Mouse (Mus musculus): ENCODE results near the gene Tnk2. TPM values are rescaled to one million over a fixed set of nuclear protein-coding genes. Genes with fewer than 3 reads are reported as not detected.

The Tnk2 gene
- polyA plus RNA-seq, 1 experiment from 2014 or later = 10.7 TPM

DNA sequence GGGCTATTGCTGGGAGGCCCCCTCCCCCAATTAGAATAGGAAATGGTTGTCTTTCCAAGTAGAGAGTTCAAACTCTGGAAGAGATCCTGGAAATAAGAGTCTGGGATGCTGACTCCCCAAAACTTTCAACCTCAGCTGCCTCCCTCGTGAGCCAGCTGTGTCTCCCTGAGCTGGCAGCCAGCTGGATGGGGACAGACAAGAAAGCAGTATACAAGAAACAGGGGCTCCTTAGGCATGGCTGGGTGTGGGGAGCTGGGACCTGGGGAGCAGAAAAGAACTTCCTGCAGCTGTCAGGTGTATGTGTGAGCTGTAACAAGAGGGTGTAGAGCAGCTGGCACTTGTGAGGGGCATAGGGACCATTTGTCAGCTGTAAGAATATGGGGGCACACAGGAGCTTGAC lies 16.4 kb downstream of the Tnk2 start:
- Histone ChIP-seq H3K4me3 (ENCODE audit: low read length) (no peak overlapping the region), H3K4me1 (ENCODE audit: control insufficient read depth, insufficient read depth, low read length) (peaks cover 54% of the 10 kb centered on the region), H3K27ac (ENCODE audit: low read depth, low read length) (peak overlapping the region; percentile 66; the same call in 1 of the 2 replicates), H3K9me3 (ENCODE audit: control insufficient read depth, low read length) (no peaks in the 10 kb centered on the region), H3K9ac (ENCODE audit: low read depth, low read length) (peak overlapping the region; percentile 12; the same call in 1 of the 2 replicates), H3K36me3 (ENCODE audit: control insufficient read depth, insufficient read depth, low read length) (peaks cover 3% of the 10 kb centered on the region; the same call in 1 of the 2 replicates), H3K27me3 (ENCODE audit: control insufficient read depth, insufficient read depth, low read length) (no peaks in the 10 kb centered on the region), H3K4me2 (replicated peaks; ENCODE audit: low read depth, low read length) (no peak overlapping the region)
- no peak for ATAC-seq (ENCODE audit: low FRiP score, low TSS enrichment)
- 45% methylated on average over 1 of the region's 1 CpGs for whole genome bisulfite sequencing

DNA sequence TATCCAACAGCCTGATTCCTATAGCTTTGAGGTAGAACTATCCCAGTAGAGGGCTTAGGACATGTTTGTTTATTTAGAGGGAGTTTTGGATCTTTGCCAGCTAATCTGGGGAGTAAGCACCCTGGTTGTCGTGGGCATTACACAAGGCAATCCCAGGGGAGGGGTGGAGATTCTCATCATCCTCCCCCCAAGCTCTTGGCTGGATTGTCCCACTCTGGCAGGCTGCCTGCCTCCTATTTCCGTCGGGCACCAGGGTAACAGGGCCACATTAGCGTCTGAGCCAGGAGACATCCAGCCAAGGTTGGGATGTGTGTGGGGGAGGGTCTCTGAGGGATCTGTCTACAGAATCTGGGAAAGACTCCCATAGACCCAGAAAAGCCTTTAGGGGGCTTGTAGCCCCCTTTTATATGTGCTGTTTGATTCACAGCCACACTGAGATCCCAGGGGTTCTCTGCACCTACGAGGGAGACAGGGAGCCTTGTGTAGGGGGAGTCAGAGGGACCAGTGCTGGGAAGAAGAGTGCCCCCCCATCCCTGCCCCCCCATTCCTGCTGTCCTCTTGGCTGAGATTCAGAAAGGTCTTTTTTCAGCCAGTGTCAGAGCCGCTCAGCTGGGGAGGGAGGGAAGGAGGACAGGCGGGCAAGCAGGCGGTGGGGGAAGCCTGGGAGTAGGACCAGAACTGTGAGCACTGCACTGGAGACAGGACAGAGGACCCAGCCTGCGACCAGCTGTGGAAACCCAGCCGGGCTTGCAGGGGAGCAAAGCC lies 17.1 kb downstream of the Tnk2 start:
- Histone ChIP-seq H3K27me3 (ENCODE audit: control insufficient read depth, insufficient read depth, low read length) (no peaks in the 10 kb centered on the region), H3K9ac (ENCODE audit: low read depth, low read length) (peak overlapping the region; percentile 12), H3K9me3 (ENCODE audit: control insufficient read depth, low read length) (no peaks in the 10 kb centered on the region), H3K4me1 (ENCODE audit: control insufficient read depth, insufficient read depth, low read length) (peaks cover 54% of the 10 kb centered on the region), H3K4me2 (replicated peaks; ENCODE audit: low read depth, low read length) (peak overlapping the region; percentile 5), H3K36me3 (ENCODE audit: control insufficient read depth, insufficient read depth, low read length) (peaks cover 3% of the 10 kb centered on the region; the same call in 1 of the 2 replicates), H3K27ac (ENCODE audit: low read depth, low read length) (peak overlapping the region; percentile 66; the same call in 1 of the 2 replicates), H3K4me3 (ENCODE audit: low read length) (no peak overlapping the region)
- peak; percentile 64; the same call in 1 of the 2 replicates for ATAC-seq (ENCODE audit: low FRiP score, low TSS enrichment)
- 14% methylated on average over 10 of the region's 10 CpGs for WGBS

DNA sequence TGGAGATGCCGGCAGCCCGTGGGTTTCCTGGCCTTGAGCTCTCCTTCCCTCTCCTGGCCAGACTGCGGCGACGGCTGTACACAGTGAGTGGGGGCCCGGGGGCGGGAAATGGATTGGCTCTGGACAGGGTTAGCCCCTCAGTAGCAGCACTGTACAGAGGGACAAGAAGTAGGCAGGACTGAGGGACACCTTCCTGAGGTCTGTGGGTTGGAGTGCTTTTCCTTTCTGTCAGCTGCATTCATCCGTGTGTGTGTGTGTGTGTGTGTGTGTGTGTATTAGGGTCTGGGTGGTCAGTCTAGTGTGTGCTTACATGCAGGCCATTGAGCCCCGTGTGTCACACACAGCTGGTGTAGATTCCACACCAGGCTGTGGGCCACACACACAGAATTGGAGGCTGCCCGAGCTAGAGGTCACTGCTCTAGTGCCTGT lies 17.8 kb downstream of the Tnk2 start:
- no peak overlapping the region for H3K4me3 ChIP-seq (ENCODE audit: low read length)
- H3K4me2 ChIP-seq (replicated peaks; ENCODE audit: low read depth, low read length) = peak overlapping the region; percentile 5
- peaks cover 57% of the 10 kb centered on the region for H3K4me1 ChIP-seq (ENCODE audit: control insufficient read depth, insufficient read depth, low read length)
- H3K27me3 ChIP-seq (ENCODE audit: control insufficient read depth, insufficient read depth, low read length) = no peaks in the 10 kb centered on the region
- H3K9me3 ChIP-seq (ENCODE audit: control insufficient read depth, low read length) = no peaks in the 10 kb centered on the region
- peak overlapping the region; percentile 66; the same call in 1 of the 2 replicates for H3K27ac ChIP-seq (ENCODE audit: low read depth, low read length)
- peaks cover 3% of the 10 kb centered on the region; the same call in 1 of the 2 replicates for H3K36me3 ChIP-seq (ENCODE audit: control insufficient read depth, insufficient read depth, low read length)
- WGBS = 43% methylated on average over 10 of the region's 10 CpGs
- peak overlapping the region; percentile 2; the same call in 1 of the 2 replicates for H3K9ac ChIP-seq (ENCODE audit: low read depth, low read length)
- peak; percentile 11; the same call in 1 of the 2 replicates for ATAC-seq (ENCODE audit: low FRiP score, low TSS enrichment)

DNA sequence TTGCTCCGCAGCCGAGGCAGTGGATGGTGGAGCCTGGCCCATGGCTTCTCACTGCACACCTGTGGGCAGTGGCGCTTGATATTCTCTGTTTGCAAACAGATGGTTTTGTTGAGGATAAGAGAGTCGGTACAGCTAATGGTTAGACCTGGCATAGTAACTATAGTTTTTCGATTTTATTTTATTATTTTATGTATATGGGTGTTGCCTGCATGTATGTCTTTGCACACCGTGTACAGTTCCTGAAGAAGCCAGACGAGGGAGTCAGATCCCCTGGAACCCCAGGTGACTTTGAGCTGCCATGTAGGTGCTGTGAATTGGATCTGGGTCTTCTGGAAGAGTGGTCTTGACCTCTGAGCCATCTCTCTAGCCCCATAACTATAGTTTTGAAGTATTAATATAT lies 18.7 kb downstream of the Tnk2 start:
- H3K9ac ChIP-seq (ENCODE audit: low read depth, low read length) = peak overlapping the region; percentile 2; the same call in 1 of the 2 replicates
- whole genome bisulfite sequencing = 91% methylated on average over 7 of the region's 7 CpGs
- 0 out of 2 replicates have a peak overlapping the region, but pooled peaks have one; percentile 66 for H3K27ac ChIP-seq (ENCODE audit: low read depth, low read length)
- H3K4me3 ChIP-seq (ENCODE audit: low read length) = no peak overlapping the region
- peaks cover 3% of the 10 kb centered on the region; the same call in 1 of the 2 replicates for H3K36me3 ChIP-seq (ENCODE audit: control insufficient read depth, insufficient read depth, low read length)
- no peak for ATAC-seq (ENCODE audit: low FRiP score, low TSS enrichment)
- H3K9me3 ChIP-seq (ENCODE audit: control insufficient read depth, low read length) = no peaks in the 10 kb centered on the region
- H3K27me3 ChIP-seq (ENCODE audit: control insufficient read depth, insufficient read depth, low read length) = no peaks in the 10 kb centered on the region
- H3K4me2 ChIP-seq (replicated peaks; ENCODE audit: low read depth, low read length) = peak overlapping the region; percentile 5; the same call in 1 of the 2 replicates
- H3K4me1 ChIP-seq (ENCODE audit: control insufficient read depth, insufficient read depth, low read length) = peaks cover 51% of the 10 kb centered on the region

DNA sequence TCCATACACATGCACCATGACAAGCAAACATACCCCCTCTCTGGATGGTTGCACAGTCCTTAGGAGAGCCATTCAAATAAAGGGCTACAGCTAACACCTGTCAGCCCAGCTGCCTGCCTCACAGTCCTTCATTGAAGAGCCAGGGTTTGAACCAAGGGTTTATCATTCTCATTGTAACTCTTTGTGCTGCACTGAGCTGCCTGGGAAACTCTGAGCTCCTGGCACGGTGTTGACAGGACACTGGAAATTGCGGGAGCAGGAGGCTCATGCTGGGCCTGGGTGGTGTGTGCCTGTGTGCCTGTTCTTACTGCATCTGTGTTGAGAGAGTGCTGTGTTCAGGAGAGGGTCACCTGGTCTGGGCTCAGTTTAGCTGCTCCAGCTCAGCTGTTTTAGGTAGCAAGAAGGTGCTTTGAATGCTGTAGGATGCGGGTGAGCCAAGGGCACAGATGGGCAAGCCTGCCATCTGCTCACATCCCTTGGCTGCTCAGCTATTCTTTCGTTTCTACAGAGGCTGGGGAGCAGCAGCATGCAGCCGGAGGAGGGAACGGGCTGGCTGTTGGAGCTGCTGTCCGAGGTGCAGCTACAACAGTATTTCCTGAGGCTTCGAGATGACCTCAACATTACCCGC lies 19.7 kb downstream of the Tnk2 start:
- Histone ChIP-seq H3K27ac (ENCODE audit: low read depth, low read length) (no peak overlapping the region), H3K4me2 (replicated peaks; ENCODE audit: low read depth, low read length) (no peak overlapping the region)

DNA sequence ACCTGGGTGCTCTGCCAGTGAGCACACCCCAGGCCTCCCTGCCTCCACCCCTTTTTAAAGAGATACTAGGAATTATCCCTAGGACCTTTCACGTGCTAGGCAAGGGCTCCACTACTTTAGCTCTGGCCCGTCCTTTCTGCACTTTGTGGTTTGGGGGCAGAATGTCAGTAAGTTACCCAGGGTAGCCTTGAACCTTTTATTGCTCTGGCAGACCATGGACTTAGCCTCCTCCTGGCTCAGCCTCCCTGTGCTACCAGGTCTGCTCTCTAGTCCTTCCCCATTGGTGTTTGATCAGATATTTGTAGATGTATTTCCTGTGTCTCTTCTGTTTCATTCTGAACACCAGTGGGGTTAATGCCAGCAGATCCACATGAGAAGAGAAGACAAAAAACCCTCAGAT lies 20.5 kb downstream of the Tnk2 start:
- no peak overlapping the region for H3K9ac ChIP-seq (ENCODE audit: low read depth, low read length)
- H3K27ac ChIP-seq (ENCODE audit: low read depth, low read length) = no peak overlapping the region
- ATAC-seq (ENCODE audit: low FRiP score, low TSS enrichment) = no peak
- H3K36me3 ChIP-seq (ENCODE audit: control insufficient read depth, insufficient read depth, low read length) = peaks cover 7% of the 10 kb centered on the region; the same call in 1 of the 2 replicates
- 91% methylated on average over 2 of the region's 2 CpGs for WGBS
- H3K27me3 ChIP-seq (ENCODE audit: control insufficient read depth, insufficient read depth, low read length) = no peaks in the 10 kb centered on the region
- H3K4me1 ChIP-seq (ENCODE audit: control insufficient read depth, insufficient read depth, low read length) = peaks cover 40% of the 10 kb centered on the region
- H3K9me3 ChIP-seq (ENCODE audit: control insufficient read depth, low read length) = no peaks in the 10 kb centered on the region
- H3K4me3 ChIP-seq (ENCODE audit: low read length) = no peak overlapping the region
- H3K4me2 ChIP-seq (replicated peaks; ENCODE audit: low read depth, low read length) = no peak overlapping the region

More for the DNA sequence above, 19.7 kb downstream of the Tnk2 start:
- Histone ChIP-seq H3K4me3 (ENCODE audit: low read length) (no peak overlapping the region), H3K27me3 (ENCODE audit: control insufficient read depth, insufficient read depth, low read length) (no peaks in the 10 kb centered on the region), H3K36me3 (ENCODE audit: control insufficient read depth, insufficient read depth, low read length) (peaks cover 3% of the 10 kb centered on the region; the same call in 1 of the 2 replicates), H3K9me3 (ENCODE audit: control insufficient read depth, low read length) (no peaks in the 10 kb centered on the region), H3K4me1 (ENCODE audit: control insufficient read depth, insufficient read depth, low read length) (peaks cover 49% of the 10 kb centered on the region), H3K9ac (ENCODE audit: low read depth, low read length) (no peak overlapping the region)
- WGBS = 80% methylated on average over 9 of the region's 9 CpGs
- ATAC-seq (ENCODE audit: low FRiP score, low TSS enrichment) = no peak

DNA sequence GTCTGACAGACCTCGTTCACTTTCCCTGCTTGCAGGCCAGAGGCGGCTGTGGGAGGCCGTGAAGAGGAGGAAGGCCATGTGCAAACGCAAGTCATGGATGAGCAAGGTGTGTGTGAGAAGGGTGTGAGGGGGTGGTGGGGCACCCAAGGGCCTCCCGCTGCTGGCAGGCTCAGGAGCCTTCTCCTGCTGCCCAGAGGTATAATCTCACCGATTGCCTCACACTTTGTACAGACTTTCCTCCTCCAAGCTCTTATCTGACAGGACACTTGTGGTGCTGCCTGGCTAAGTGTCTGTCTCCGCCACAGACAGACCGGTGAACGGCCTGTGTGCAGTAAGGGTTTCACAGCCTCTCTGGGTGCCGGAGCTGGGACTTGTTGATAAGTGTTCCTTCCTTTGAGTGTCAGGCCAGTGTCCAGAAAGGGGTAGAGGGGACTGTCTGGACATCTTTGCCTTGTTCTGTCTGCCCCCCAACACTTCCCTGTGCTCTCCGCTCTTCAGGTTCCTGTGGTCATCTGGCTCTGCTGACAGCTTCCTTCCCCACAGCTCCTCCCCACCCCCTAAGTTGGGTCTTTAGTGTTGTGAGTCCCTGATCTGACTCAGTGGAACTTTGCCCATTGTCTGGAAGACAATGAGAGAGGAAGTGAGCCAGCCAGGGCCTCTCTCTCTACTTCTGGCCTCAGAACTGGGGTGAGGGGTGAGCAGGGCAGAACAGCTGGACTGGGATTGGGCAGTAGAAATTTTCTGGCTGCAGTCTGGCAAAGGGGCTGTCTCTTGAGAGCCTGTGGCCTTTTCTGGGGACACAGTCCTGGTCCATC lies 22.4 kb downstream of the Tnk2 start:
- WGBS = 65% methylated on average over 11 of the region's 11 CpGs
- ATAC-seq (ENCODE audit: low FRiP score, low TSS enrichment) = no peak
- Histone ChIP-seq H3K36me3 (ENCODE audit: control insufficient read depth, insufficient read depth, low read length) (peaks cover 26% of the 10 kb centered on the region; the same call in 1 of the 2 replicates), H3K9ac (ENCODE audit: low read depth, low read length) (no peak overlapping the region), H3K27ac (ENCODE audit: low read depth, low read length) (peak overlapping the region; percentile 44), H3K4me1 (ENCODE audit: control insufficient read depth, insufficient read depth, low read length) (peaks cover 22% of the 10 kb centered on the region), H3K9me3 (ENCODE audit: control insufficient read depth, low read length) (no peaks in the 10 kb centered on the region), H3K4me3 (ENCODE audit: low read length) (no peak overlapping the region), H3K27me3 (ENCODE audit: control insufficient read depth, insufficient read depth, low read length) (no peaks in the 10 kb centered on the region), H3K4me2 (replicated peaks; ENCODE audit: low read depth, low read length) (no peak overlapping the region)

DNA sequence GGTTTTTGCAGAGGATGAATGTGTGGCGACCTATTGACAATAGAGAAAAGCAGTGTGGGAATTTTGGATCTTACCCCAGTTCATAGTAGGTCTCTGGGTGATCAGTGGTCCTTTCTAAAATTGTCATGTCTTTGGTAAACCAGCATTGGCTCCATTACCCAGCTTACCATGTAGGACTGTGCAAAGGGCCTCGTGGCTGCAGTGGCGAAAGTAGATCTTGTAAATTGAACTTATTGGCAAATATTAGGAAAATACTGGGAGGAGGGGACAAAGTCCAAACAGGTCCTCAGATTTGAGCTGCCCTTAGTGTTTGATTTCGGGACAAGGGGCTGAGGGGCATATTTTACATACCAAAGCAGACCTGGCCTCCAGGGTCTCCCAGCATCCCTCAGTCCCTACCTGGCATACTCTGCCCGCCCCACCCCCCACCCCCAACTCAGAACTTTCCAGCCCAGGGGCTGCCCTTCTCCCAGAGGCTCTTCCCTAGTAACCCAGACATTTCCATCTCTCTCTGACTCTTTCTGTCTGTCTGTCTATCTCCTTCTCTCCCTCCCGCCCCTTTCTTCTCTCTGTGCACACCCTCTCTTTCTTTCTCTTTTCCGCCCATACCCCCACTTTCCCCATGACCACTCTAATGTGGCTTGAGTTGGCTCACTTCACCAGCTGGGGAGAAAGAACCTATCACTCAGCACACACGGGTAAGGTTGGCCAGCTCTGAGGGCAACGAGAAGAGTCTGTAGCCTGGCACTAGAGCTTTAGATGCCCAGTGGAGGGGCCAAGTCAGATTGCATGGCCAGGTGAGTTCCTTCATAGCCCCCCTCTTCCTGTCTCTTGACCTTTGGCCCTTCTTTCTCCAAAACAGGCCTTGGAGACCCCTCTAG lies 23.2 kb downstream of the Tnk2 start:
- H3K9me3 ChIP-seq (ENCODE audit: control insufficient read depth, low read length) = no peaks in the 10 kb centered on the region
- WGBS = 81% methylated on average over 9 of the region's 9 CpGs
- H3K4me1 ChIP-seq (ENCODE audit: control insufficient read depth, insufficient read depth, low read length) = peaks cover 14% of the 10 kb centered on the region
- peak overlapping the region; percentile 30; the same call in 1 of the 2 replicates for H3K27ac ChIP-seq (ENCODE audit: low read depth, low read length)
- H3K4me2 ChIP-seq (replicated peaks; ENCODE audit: low read depth, low read length) = no peak overlapping the region
- peaks cover 33% of the 10 kb centered on the region; the same call in 1 of the 2 replicates for H3K36me3 ChIP-seq (ENCODE audit: control insufficient read depth, insufficient read depth, low read length)
- H3K9ac ChIP-seq (ENCODE audit: low read depth, low read length) = no peak overlapping the region
- no peak for ATAC-seq (ENCODE audit: low FRiP score, low TSS enrichment)
- H3K4me3 ChIP-seq (ENCODE audit: low read length) = no peak overlapping the region
- no peaks in the 10 kb centered on the region for H3K27me3 ChIP-seq (ENCODE audit: control insufficient read depth, insufficient read depth, low read length)

Data from kidney, embryonic 14.5 days (tissue).